Mouse (Mus musculus) inflammation-experienced regulatory T-cells (primary cell): ENCODE results near the gene Fundc1. TPM values are rescaled to one million over a fixed set of nuclear protein-coding genes. Genes with fewer than 3 reads are reported as not detected.

Experiments used
- polyA plus RNA-seq, 2 experiments: library from polyadenylated mRNA; unstranded; fragments of 100-300 nt; shearing (Covaris generic); gene quantifications; one replicate each; pipeline ENCODE4 v1.2.1; 2017

Gene Fundc1
- 10 to 100 TPM; 45.1 to 53.2 TPM for polyA plus RNA-seq

DNA sequence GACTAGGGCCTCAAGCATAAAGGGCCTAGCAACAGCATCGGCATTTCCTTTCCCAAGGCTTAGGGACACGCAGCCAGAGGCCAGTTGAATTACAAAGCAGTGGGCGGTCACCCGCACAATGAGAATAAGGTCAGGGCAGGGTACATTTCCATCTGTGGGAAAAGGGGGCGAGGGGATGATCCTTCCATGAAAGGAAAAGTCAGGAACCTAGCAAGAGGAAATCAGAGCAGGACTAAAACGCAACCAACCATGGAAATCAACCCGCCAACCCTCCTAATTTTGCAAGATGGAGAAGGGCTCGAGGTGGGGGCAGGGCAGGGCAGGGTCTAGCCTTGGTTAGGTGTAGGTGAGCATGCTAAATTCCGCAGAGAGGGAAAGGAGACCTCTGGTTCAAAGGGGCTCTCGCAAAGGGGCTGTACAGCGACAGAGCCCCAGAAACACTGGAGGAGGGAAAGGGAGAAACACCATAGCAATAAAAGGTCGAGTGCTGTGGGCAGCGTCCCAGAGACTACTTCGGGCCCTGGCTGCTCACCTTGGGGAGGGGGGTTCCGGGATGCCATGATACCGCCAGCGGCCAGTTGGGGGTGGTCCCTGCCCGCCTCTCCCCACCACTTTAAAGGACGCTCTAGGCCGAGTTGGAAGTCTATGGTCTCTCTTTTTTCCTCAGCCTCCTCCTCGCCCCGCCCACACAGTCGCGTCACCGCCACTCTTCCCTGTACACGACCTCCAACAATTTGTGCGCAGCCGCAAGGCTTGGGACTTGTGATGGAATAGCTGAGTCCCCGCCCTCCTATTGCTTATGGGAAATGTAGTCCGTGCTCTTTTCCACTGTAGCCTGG lies at the start of gene Fundc1:
Gene Fundc1 (minus strand): TSS at position 705 of the 839 bp plus-strand sequence.

